Mouse (Mus musculus): Measurements from ENCODE around the gene Cacna1c.

- TF ChIP-seq ZC3H11A (IDR thresholded peaks at IDR 0.05; ENCODE audit: borderline replicate concordance, low read depth, low read length): no peak
- TF ChIP-seq MAFK (IDR thresholded peaks at IDR 0.05; ENCODE audit: insufficient read depth, low read depth, low read length): no peak
Observed at GRCm38 (mm10) chr6:118812007-118812406, 384.2 kb downstream of the Cacna1c start.
